Mouse (Mus musculus): ENCODE measurements around the gene Mindy1. TPM values are rescaled to one million over a fixed set of nuclear protein-coding genes. Genes with fewer than 3 reads are reported as not detected.

The Mindy1 gene
- polyA plus RNA-seq (2021; fragmentation: Nextera tagmentation), result 19.7 and 19.9 TPM in 2 replicates
- long read RNA-seq, experiment 1, transcript Mindy1-202 (10 exons, 2,827 nt), result major isoform, 14 of 22 reads
- long read RNA-seq, experiment 1, partial matches to known transcripts, result 4 of 22 reads
- long read RNA-seq, experiment 1, other reads (novel, unspliced or antisense), result 1 of 22 reads
- long read RNA-seq, experiment 2, transcript Mindy1-201 (10 exons, 2,800 nt), result minor isoform, 9 of 87 reads
- long read RNA-seq, experiment 2, transcript Mindy1-202 (10 exons, 2,827 nt), result major isoform, 61 of 87 reads
- long read RNA-seq, experiment 2, partial matches to known transcripts, result 7 of 87 reads
- long read RNA-seq, experiment 2, other reads (novel, unspliced or antisense), result 9 of 87 reads

DNA sequence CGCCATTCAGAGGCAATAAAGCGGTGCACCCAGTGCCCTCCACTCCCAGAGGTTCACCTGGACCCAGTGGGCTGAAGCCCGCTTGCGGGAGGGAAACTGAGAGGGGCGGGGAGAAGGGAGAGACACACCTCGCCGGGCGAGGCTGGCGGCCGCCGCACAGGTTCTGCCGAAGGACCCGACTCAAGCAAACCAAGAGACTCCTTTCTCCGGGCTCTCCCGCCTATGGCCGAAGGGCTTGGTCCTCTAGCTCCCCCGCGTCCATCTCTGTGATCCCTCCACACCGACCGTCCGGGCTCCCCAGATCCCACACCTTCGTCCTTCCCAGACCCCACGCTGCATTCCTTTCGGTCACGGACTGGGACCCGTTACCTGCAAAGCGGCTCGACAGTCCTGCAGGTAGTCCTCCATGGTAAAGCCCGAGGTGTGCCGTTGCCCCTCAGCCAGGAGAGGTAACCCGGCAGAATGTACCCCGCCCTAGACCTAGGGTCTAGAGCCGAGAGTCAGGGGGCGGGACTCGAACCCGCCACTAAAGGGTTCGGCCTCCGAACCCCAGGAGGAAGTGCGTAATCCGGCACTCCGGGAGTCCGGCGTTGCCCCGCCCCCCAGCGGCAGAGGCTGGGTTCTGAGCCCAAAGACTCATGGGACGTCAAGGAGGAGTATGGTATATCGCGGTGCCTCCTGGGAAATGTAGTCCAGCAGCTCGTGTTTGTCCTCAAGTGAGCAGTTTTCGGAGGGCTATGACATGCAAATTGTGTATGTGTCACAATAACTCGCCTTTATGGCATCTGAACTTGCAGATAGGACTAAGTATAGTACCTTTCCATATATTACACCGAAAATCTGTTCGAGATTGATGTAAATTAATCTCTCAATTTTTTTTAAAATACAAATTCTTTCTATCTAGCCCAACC lies at the start of gene Mindy1, which contains the start of gene Prune1:
Mindy1 (plus strand) TSS at position 130 of the 911 bp plus-strand sequence.
Prune1 (minus strand) TSS at position 861 of the 911 bp plus-strand sequence.

DNA sequence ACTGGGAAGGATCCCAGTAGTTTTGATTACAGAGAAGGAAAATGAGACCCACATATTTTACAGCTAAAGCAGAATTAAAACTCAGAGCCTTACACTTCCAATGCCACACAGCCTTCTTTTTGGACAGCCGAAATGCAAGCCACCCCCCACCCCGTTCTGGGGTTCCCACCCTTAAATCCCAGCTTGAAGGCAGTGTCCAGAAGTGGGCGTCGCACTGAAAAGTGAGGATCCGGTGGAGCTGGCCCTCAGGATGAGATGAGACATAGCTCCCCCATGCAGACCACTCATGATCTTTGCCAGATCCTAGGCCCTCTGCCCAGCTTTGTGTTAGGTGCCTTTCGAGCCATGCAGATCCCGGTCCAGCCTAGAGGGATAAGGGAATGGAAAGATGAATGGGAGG lies 39.6 kb upstream of the Mindy1 start, which contains the start of gene Gm128:
Gm128 (minus strand) TSS at position 101 of the 400 bp plus-strand sequence.

DNA sequence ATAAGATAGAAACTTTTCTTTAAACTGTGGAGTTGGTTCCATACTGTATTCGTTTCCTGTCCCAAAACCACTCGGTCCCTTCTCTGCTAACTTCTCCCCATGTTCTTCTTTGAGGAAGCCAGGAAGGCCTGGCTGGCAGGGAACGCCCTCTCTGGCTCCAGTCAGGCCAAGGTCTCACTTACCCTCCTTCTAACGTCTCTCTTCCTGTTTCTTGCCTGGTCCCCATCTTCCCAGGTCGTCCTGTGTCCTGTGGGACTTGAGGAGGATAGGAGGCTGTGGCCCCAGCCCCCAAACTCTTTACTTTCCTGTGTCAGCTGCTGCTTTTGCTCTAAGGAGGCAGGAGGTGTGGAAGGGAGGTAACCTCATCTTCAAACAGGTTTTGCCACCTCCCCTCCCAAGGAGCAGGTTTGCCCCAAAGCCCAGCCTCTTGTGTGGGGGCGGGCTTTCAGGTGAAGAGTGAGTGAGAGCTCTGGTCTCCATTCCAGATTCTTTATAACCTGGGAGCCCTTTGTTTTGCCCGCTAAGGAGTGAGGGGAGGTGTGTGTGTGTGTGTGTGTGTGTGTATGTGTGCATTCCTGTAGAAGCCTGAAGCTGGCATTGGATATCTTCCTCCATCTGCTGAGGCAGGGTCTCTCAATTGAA lies 30.2 kb upstream of the Mindy1 start, which contains the start of gene Bnipl:
Bnipl (minus strand) TSS at position 411 of the 642 bp plus-strand sequence.

DNA sequence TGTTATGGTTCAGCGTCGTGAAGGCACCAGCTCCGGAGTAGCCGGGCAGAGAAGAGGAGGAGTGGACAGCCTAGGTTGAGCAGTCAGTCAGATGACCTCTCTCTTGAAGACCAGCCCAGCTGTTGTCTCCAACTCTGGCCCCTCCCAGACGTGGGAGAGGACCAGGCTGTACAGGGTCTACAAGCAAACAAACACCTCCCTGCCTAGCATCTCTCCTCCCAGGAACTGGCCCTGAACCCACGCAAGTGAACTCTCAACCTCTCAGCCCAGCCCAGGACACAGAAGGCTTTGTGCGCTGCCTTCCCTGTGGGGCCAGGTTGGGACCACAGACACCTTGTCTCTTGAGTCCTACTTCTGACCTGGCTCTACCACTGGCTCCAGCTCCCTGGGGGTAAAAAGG lies 26.0 kb downstream of the Mindy1 start, which contains the start of gene Anxa9:
Anxa9 (minus strand) TSS at position 77 of the 400 bp plus-strand sequence.

DNA sequence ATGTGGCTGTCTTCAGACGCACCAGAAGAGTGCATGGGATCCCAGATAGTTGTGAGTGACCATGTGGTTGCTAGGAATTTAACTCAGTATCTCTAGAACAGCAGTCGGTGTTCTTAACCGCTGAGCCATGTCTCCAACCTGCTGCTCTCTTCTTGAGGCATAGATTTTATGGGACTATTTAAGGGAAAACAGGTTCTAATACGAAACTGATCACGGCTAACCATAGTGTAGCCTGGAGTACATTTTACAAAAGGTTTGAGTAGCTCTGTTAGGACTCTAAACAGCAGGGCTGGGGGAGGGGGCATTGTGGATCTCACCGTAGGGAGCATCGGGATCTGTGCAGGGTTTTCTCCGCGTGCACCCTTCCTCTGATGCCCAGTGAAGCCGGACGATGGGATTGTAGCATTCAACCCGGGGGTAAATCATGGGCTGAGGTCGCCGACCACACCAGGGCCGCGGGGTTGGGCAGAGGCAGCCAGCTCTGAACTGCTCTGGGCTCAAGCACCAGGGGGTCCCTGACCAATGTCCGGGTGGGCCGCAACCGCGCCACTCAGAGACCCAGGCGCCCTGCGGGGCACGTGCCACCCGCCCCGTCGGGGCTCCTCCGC lies 33.4 kb downstream of the Mindy1 start, which contains the start of gene Cers2:
Cers2 (plus strand) TSS at position 306 of the 608 bp plus-strand sequence.

Other genes with a start within 250 kb of the Mindy1 start
- gene Psmd4, start 238.7 kb upstream of the Mindy1 start, polyA plus RNA-seq (2021; fragmentation: Nextera tagmentation), result 232 and 236 TPM in 2 replicates
- gene Pip5k1a, start 174.4 kb upstream of the Mindy1 start, polyA plus RNA-seq (2021; fragmentation: Nextera tagmentation), result 11.3 and 13.1 TPM in 2 replicates
- 42.0 and 50.9 TPM in 2 replicates for gene Vps72, start 170.3 kb upstream of the Mindy1 start, polyA plus RNA-seq (2021; fragmentation: Nextera tagmentation)
- gene Tmod4, start 156.9 kb upstream of the Mindy1 start, polyA plus RNA-seq (2021; fragmentation: Nextera tagmentation), result 0.41 and 0.44 TPM in 2 replicates
- gene Scnm1, start 147.3 kb upstream of the Mindy1 start, polyA plus RNA-seq (2021; fragmentation: Nextera tagmentation), result 58.4 and 58.8 TPM in 2 replicates
- 9.2 and 11.4 TPM in 2 replicates for gene Lysmd1, start 147.3 kb upstream of the Mindy1 start, polyA plus RNA-seq (2021; fragmentation: Nextera tagmentation)
- gene Tnfaip8l2, start 139.0 kb upstream of the Mindy1 start, polyA plus RNA-seq (2021; fragmentation: Nextera tagmentation), result 2.6 and 3.7 TPM in 2 replicates
- 1.2 and 2.4 TPM in 2 replicates for gene Sema6c, start 120.9 kb upstream of the Mindy1 start, polyA plus RNA-seq (2021; fragmentation: Nextera tagmentation)
- gene Gabpb2, start 63.4 kb upstream of the Mindy1 start, polyA plus RNA-seq (2021; fragmentation: Nextera tagmentation), result 0.60 and 0.73 TPM in 2 replicates
- gene Cdc42se1, start 52.6 kb upstream of the Mindy1 start, polyA plus RNA-seq (2021; fragmentation: Nextera tagmentation), result 66.2 and 87.2 TPM in 2 replicates
- gene Mllt11, start 49.2 kb upstream of the Mindy1 start, polyA plus RNA-seq (2021; fragmentation: Nextera tagmentation), result 286 and 302 TPM in 2 replicates
- gene Gm128, start 39.7 kb upstream of the Mindy1 start, polyA plus RNA-seq (2021; fragmentation: Nextera tagmentation), result 0.06 and 0.23 TPM in 2 replicates
- gene Bnipl, start 30.2 kb upstream of the Mindy1 start, polyA plus RNA-seq (2021; fragmentation: Nextera tagmentation), result not detected in 2 replicates
- 12.4 and 16.6 TPM in 2 replicates for gene Prune1, start 731 bp downstream of the Mindy1 start, polyA plus RNA-seq (2021; fragmentation: Nextera tagmentation)
- 0.15 and 0.19 TPM in 2 replicates for gene Anxa9, start 25.8 kb downstream of the Mindy1 start, polyA plus RNA-seq (2021; fragmentation: Nextera tagmentation)
- 45.4 and 46.9 TPM in 2 replicates for gene Cers2, start 33.4 kb downstream of the Mindy1 start, polyA plus RNA-seq (2021; fragmentation: Nextera tagmentation)
- gene Setdb1, start 75.9 kb downstream of the Mindy1 start, polyA plus RNA-seq (2021; fragmentation: Nextera tagmentation), result 7.9 and 9.7 TPM in 2 replicates
- gene 4930558C23Rik, start 121.5 kb downstream of the Mindy1 start, polyA plus RNA-seq (2021; fragmentation: Nextera tagmentation), result not detected in 2 replicates
- gene Arnt, start 153.0 kb downstream of the Mindy1 start, polyA plus RNA-seq (2021; fragmentation: Nextera tagmentation), result 3.4 and 3.8 TPM in 2 replicates
- 2.5 and 2.8 TPM in 2 replicates for gene Ctsk, start 217.9 kb downstream of the Mindy1 start, polyA plus RNA-seq (2021; fragmentation: Nextera tagmentation)
- gene Ctss, start 245.4 kb downstream of the Mindy1 start, polyA plus RNA-seq (2021; fragmentation: Nextera tagmentation), result 170 and 172 TPM in 2 replicates

Measured in layer of hippocampus, adult 6 months (tissue).